Mouse (Mus musculus) liver, postnatal 0 days (tissue): Measurements from ENCODE around the gene Pla2g4b.

ENCODE experiments used
- CTCF ChIP-seq: sonication (generic); IDR thresholded peaks from 2 replicates; pipeline ENCODE4 v1.5.1; 2016; ENCODE audit warnings: antibody characterized with exemption, low read depth
- EP300 ChIP-seq: IDR thresholded peaks from 2 replicates; pipeline ENCODE4 v1.6.1; 2016; ENCODE audit warnings: antibody characterized with exemption, low read depth, mild to moderate bottlenecking

DNA sequence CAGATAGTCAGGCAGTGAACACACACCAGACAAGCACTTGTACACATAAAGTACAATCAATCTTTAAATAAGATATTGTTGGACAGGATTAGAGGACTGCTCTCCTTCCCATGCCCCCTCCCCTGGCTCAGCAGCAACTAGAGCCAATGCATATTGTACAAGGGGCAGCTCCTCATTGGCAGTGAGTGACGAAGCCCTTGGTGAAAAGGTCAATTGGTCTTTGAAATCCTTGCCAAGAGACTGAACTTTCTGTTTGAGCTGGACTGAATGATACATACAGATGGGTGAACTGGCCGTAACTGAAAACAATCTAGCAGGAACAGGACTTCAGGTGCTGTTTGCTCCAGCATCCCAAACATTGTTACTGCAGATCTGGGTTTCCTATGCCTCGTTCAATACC lies 54.2 kb downstream of the Pla2g4b start:
- TF ChIP-seq CTCF (no peak), EP300 (no peak)
